Mouse (Mus musculus) cerebellum, adult 2 months (tissue): ENCODE results near the gene Fam155a.

ENCODE experiments used
- CTCF ChIP-seq: fragments of 200-500 bp; IDR thresholded peaks from 2 replicates; pipeline ENCODE4 v1.5.1; 2011; ENCODE audit warnings: low read depth, mild to moderate bottlenecking, control low read depth, low read length, moderate library complexity, borderline replicate concordance; ENCODE audit not compliant: insufficient read depth
- POLR2A ChIP-seq: fragments of 200-500 bp; IDR thresholded peaks from 2 replicates; pipeline ENCODE4 v1.6.1; 2011; ENCODE audit warnings: low read length, control low read depth, borderline replicate concordance; ENCODE audit not compliant: insufficient read depth

GRCm38 (mm10) chr8:9402393-9402792, 368.6 kb downstream of the Fam155a start:
- TF ChIP-seq POLR2A (no peak), CTCF (no peak)
